Mouse (Mus musculus): ENCODE results near the gene Trim2.

The Trim2 gene

GRCm38 (mm10) chr3:84191141-84191881 is 115.4 kb downstream of the Trim2 start:
- no peak for DNase-seq (ENCODE audit: low read depth, low spot score)

DNA sequence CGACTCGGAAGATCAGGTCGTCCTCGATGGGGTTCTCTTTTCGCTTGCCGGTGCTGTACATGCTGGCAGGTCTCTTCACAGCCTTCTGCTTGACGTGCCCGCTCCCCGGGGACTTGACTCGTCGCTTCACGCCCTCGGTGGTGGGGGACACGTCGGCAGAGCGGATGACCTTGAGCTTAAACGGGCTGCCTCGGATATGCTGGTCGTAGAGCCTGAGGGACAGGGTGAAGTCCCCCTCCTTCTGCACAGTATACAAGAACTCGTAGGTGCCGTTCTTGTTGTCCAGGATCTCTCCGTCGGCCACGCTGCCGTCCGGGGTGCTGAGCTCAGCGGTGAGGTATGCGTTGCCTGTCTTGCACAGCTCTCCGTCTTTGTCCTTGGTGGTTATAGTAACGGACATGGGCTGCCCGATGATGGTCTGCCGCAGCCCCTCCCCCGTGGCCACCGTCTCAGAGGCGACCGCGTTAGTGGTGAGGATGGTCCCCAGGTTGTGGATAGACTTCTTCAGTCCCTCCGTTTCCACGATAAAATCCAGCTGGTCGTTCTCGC is 116.1 kb downstream of the Trim2 start:
- DNase-seq (ENCODE audit: low read depth, low spot score) = no peak

DNA sequence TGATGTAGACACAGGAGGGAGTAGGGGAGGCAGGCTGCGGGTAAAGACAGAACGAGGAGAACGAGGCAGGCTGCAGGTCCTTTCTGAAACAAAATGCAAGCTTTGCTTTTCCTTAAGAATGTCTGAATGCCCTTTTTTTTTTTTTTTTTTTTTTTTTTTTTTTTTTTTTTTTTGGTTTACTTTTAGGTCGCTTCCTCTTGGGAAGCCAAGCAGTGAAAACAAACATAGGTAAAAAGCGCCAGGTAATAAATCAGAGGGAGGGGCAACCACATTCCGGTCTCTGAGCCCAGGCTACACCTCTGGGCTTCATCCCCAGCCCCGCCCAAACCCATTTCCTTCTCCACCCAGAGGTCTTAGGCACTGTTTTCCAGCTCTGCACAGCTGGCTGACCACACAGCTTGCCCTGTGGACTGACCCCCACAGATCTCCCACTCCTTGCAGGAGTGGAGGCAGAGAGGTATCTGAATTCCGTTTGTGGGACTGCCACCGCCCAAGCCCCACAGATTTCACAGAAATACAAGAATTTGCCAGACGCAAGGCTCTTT is 117.0 kb downstream of the Trim2 start:
- no peak for DNase-seq (ENCODE audit: low read depth, low spot score)

DNA sequence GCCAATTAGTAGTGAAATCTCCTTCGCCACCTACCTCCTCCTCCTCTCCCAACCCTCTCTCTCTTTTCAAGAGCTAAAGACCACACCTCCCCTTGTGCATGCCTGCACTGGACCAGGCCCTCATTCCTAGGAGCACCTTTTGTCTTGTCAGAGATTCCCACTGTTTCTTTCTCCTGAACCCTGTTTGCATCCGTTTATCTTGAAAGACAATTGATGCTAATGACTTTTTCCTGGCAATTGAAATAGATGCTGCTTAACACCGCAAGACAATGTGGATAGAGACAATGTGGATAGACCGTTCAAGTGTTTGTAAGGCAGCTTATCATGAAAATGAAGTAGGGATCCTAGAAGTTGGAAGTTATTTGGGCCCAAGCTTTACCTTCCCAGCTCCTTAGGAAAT is 125.0 kb downstream of the Trim2 start:
- DNase-seq (ENCODE audit: low read depth, low spot score) = no peak

- DNase-seq (ENCODE audit: low read depth, low spot score) = no peak
Measured at GRCm38 (mm10) chr3:84181102-84181501, 125.6 kb downstream of the Trim2 start.

DNA sequence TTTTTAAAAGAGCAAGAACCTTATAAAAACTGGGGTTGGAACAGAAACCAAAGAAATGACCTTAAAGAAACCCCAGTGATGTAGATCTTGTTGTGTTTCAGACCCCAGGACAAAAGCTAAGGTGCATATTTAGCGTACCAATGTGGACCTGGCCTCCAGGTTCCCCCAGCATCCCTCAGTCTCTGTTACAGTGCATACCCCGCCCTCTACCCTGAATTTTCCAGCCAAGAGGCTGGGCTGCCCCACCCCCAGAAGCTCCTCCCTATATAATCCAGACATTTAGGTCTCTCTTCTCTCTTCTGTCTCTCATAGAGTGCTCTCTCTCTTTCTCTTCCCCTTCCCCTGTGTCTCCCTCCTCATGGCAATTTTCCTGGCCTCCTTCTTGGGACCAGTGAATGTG is 126.4 kb downstream of the Trim2 start:
- no peak for DNase-seq (ENCODE audit: low read depth, low spot score)

GRCm38 (mm10) chr3:84177834-84178233 is 128.8 kb downstream of the Trim2 start:
- DNase-seq (ENCODE audit: low read depth, low spot score) = no peak

DNA sequence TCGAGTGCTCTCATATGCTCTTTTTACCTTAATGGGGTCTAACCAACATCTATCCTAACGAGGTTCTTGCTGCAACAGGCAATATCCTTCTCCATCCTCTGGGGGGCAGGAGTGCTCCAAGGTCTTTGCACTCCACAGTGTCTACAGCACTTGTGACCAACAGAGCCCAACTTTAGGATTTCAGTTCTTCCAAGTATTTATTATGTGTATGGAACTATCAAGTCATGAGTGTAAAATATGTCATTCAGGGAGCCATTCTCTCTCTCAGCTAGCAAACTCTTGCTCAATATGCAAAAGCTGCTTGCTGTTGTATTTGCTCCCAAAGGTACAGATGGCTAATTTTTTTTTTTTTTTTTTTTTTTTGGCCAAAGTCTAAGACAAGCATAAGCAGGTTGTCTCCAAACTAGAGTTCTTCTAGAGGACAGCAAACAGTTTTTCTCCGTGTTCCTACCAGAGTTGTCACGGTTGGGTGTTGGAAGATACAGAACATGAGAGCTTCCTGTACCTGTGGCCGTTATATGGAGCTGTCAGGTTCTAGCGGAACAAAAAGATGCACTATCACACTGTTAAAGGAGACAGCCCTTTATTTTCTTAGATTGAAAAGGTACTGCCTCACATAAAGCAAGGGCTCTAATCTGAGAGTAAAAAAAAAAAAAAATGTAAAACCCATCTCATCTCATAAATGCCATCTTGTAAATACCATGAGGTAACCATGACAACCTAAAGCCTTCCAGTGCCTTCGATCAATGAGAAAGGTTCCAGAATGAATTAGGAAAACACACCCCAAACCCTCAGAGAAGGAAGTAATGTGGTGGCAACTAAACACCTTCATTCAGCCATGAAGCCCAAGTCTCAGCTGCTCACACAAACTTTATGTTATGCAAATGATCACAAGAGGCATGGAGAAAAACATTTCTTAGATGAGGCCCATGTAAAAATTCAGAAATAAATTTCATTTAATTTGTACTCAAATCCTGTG is 131.1 kb downstream of the Trim2 start:
- DNase-seq (ENCODE audit: low read depth, low spot score) = no peak

DNA sequence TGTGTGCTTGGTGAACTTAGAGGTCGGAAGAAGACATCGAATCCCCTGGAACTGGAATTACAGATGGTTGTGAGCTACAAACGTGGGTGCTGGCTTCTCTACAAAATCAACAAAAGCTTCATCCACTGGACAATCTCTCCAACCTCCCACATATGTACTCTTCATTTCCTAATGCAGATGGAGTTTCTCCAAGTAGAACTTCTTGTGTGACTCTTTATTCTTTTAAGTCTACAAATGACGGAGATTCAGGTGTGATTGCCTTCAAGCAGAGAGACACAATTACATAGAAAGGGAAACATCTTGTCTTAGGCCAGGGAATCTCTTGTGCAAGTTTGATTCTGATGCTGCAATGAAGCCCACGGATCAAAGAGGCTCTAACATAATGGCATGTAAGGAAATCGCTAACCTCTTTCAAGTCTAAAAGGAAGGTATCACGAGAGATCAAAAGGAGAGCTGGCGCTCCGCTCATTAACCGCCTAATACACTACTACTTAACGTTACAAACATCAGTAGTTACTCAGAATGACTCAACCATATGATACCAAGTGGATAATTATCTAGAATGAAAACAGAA is 133.0 kb downstream of the Trim2 start, which contains the start of gene Gm6525:
Gene Gm6525, plus strand, starts transcription at position 524 of the 574 bp plus-strand sequence.
- no peak for DNase-seq (ENCODE audit: low read depth, low spot score)

DNA sequence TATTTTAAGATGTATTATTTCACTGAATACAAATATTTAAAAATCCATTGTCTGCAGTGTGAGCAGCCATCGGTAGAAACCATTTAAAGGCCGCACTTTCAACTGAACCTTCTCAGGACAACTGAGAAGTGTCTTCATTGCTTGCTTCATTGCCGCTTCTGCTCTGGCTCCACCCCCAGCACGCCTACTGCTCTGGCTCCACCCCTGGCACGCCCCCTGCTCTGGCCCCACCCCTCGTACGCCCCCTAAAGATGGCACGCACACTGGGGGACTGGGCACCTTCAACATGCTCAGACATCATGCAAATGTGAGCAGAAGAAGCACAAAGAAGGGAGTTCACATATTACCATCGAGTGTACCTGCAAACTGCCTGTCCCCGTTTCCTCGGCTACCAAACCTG is 134.3 kb downstream of the Trim2 start:
- DNase-seq (ENCODE audit: low read depth, low spot score) = no peak

- DNase-seq (ENCODE audit: low read depth, low spot score) = no peak
Measured at GRCm38 (mm10) chr3:84169393-84170005, 137.2 kb downstream of the Trim2 start.

DNA sequence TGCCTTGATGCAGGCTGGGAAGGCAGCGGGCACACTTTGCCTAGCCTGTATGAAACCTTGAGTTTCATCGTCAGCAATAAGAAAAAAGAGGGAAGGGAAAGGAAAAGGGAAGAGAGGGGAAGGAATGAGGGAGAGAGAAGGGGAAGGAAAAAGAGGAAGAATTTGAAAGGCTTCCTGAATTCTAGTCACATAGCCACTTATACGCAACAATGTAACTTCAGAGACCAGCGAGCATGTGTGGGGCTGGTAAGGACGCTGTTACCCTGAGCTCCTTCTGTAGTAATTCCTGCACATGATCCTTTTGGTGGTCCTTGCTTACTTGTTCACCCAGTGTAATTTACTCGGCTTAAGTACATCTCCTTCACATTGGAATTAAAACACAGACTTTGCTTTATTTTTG is 137.7 kb downstream of the Trim2 start:
- no peak for DNase-seq (ENCODE audit: low read depth, low spot score)

GRCm38 (mm10) chr3:84166073-84166472 is 140.6 kb downstream of the Trim2 start:
- DNase-seq (ENCODE audit: low read depth, low spot score) = no peak

GRCm38 (mm10) chr3:84165391-84165790 is 141.3 kb downstream of the Trim2 start:
- DNase-seq (ENCODE audit: low read depth, low spot score) = no peak

DNA sequence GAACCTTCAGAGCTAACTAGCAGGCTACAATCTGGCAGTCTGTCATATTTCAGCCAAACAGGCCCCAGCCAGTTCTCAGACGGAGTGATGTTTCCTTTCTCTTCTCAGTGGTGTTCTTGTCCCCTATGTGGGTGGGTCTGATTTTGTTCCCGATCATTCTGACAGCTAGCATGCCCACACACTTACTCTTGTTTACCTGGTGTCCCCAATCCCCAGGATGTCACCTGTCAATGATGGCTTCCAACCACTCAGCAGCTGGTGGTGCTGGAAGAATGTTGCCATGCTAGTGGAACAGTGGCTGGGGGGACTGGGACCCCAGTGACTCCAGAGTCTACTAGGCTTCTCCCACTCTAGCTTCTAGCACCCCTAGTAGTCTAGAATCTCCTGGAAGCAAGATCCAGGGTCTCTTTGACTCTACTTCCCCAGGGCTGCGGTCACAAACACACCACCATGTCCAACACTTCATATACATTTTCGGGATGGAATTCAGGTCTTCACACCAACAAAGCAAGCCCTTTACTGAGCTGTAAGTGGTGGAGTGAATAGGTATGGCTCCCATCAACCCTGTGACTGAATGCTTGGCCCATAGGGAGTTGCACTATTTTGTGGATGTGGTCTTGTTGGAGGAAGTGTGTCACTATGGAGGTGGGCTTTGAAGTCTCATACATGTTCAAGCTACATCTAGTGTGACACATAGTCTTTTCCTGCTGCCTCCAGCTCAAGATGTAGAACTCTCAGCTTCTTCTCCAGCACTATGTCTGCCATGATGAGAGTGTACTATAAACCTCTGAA is 148.9 kb downstream of the Trim2 start:
- DNase-seq (ENCODE audit: low read depth, low spot score) = no peak

DNA sequence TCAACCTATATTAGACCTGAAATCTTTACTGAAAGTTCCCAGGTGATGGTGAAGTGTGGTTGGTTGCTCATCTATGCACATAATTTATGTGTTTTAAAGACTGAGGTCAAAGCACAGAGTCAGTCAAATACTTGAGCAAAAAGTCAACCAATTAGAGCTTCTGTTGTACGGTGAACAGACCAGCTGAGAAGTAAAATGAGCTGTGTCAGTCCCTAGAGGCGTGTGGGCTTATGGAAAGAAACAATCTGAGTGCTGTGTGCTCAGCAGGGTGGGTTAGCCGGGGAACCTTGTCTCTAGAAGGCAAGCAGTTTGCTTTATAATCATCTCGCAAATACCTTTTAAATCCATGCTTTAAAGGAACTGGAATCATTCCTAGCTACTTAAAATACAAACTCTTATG is 149.7 kb downstream of the Trim2 start:
- DNase-seq (ENCODE audit: low read depth, low spot score) = no peak

GRCm38 (mm10) chr3:84156105-84156504 is 150.6 kb downstream of the Trim2 start:
- no peak for DNase-seq (ENCODE audit: low read depth, low spot score)

- peak; percentile 93 for DNase-seq (ENCODE audit: low read depth, low spot score)
Measured at GRCm38 (mm10) chr3:84155558-84156006, 151.1 kb downstream of the Trim2 start, which contains the start of gene Mnd1. TSS of gene Mnd1 (minus strand) at chr3:84155786.

GRCm38 (mm10) chr3:84155146-84155545 is 151.5 kb downstream of the Trim2 start:
- DNase-seq (ENCODE audit: low read depth, low spot score) = no peak

DNA sequence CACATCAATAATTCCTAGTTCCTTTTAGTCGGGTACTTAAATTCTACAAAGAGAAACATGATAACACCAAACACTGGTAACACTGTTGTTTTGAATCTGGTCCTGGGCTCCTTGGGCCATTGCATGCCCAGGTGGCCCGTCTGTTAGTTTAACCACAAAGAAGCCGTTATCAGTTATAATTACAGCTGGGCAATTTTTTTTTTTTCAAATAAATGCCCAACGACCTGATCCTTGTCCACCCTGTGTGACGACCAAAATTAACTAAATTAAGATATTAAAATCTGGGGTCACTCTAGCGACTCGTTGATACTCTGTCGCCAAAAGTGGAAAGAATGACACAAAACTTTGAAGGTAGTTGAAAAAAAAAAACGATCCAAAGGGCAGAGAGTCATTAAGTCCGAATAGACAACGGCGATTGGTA is 151.9 kb downstream of the Trim2 start:
- no peak for DNase-seq (ENCODE audit: low read depth, low spot score)
